Mouse (Mus musculus) R1 (cell line): ENCODE measurements around the gene Xpo4.

Experiments used
- DNase-seq: peaks from one replicate; pipeline ENCODE4 v3.0.0-alpha.2; 2018; ENCODE audit warnings: low read depth, low spot score

The Xpo4 gene

DNA sequence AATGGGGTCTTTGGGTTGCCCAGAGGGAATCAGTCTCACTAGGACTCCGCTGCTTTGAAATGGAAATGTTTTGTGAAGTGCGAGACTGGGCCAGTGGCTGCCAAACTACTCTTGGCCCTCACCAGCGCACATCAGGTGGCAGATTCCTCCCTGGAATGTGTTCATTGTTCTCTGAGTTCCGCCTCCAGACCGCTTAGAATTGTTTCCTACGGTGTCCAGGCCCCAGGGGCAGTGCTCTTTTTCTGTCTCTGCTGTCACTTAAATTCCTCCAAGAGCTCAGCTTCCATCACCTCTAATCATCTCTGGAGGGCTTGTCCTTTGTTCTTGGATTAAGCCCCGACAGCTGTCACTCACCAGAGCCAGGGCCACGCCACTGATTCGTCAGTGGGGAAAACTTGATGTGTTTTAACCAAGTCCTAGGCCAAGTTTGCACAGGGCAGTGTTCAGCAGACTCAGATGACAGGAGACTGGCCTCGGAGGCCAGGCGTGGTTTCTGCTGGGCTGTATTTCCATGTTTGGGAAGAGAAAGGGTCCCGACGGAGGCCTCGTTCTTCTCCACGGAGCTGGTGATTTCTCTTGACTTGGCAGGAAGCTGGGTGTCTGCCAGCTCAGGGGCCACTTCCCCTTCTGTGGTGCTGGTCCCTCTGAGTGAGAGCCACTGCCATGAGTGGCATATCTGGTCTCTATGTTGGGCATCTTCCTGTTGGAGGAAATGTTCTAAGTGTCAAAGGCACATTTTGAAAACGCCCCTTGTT is 127.8 kb downstream of the Xpo4 start:
- peak; percentile 96 for DNase-seq

DNA sequence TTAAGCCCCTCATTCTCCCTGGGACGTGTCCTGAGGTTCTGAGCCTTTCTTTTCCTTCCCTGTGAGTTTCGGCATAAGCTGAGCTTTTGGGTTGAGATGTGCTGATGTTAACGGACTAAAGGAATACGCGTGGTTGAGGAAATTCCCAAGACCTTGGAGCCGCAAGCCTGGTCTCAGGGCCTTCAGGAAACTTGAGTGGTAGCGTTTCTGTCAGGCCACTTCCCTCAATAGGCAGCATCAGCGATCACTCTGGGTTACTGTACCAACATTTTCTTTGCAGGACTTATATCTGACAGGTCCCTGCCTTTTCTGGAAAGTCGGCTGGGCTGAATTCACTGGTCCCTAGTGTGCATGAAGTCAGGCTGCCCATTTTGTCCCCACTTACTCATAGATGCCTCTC is 128.4 kb downstream of the Xpo4 start:
- DNase-seq, result peak; percentile 60

GRCm38 (mm10) chr14:57535646-57536045 is 129.6 kb downstream of the Xpo4 start:
- no peak for DNase-seq

GRCm38 (mm10) chr14:57534961-57535360 is 130.3 kb downstream of the Xpo4 start:
- no peak for DNase-seq

DNA sequence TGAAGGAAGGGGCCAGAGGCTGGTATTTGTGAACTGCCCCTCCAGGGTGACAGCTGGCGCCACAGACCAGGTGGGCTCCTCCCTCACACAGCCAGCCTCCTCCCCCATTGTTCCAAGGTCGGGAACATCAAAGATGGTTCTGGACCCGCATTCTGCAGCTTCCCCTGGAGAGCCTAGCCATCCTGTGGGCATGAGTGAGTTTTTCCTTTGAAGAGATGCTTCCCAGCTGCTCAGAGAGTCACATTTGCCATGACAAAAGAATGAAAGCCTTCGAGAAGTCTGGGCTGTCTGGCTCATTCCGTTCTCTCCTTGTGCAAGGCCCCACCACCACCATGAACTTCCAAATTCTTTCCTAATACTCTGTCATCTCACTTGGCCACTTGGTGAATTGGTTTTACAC is 130.9 kb downstream of the Xpo4 start:
- DNase-seq, result peak; percentile 75

DNA sequence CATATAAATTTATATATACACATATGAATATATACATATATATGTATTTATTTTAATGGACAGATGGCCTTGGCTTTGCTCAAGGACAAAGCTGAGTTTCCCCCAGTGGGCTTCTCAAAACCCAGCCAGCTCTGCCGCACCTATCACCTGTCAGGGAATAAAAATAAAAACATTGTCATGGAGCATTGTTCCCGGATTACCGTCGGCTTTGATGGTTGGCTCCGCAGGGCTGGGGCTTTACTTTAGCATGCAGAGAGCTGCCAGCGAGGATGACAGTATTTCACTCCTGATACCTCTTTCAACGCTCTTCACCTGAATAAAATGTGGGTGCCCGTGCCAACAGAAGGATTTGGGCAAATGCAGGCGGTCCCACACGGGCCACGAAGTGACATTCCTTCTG is 131.4 kb downstream of the Xpo4 start:
- no peak for DNase-seq

GRCm38 (mm10) chr14:57533214-57533613 is 132.0 kb downstream of the Xpo4 start:
- DNase-seq, result peak; percentile 71

DNA sequence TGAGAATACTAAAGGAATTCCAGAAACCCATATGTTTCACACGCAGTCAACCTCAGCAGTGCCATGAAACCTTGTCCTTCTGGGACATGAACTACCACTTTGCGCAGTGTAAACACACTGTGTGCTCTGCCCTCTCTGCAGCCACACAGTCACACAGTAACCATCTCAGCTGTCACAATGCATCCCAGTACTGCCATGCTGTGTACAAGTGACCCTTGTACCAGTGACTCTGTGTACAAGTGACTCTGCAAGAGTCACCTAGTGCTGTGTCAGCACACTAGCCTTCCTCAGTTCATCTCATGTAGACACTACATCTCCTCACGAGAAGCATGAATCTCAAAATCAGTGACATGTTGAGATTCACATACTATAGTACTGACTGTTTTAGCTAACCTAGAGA is 132.7 kb downstream of the Xpo4 start:
- no peak for DNase-seq

DNA sequence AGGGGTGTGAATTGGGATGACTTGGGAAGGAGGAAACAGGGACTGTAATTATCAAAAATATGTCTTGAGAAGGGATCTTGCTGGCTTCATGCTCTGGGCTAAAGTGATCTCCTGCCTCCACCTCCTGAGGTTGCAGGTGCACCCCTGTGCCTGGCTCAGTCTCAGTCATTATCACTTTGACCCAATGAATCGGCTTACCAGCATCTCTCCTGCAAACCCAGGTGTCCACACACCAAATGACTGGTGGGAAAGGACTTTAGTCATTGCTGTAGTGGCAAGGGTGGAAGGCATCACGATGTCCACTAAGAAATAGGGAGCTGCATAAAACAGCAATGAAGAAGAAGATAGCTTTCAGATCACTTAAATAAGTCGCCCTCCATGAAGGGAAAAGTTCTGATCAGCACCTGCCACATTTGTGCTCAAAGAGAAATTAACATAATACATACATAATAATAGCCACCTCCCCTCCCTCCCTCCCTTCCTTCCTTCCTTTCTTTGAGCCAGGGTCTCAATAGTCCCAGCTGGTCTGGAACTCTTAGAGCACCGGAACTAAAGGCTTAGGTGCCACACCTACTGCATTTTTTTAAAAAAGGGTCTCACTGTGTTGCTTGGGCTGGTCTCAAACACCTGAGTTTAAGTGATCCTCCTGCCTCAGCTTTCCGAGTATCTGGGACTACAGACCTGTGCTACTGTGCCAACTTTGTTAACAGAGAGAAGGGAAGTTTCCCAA is 135.3 kb downstream of the Xpo4 start:
- DNase-seq, result peak; percentile 96

DNA sequence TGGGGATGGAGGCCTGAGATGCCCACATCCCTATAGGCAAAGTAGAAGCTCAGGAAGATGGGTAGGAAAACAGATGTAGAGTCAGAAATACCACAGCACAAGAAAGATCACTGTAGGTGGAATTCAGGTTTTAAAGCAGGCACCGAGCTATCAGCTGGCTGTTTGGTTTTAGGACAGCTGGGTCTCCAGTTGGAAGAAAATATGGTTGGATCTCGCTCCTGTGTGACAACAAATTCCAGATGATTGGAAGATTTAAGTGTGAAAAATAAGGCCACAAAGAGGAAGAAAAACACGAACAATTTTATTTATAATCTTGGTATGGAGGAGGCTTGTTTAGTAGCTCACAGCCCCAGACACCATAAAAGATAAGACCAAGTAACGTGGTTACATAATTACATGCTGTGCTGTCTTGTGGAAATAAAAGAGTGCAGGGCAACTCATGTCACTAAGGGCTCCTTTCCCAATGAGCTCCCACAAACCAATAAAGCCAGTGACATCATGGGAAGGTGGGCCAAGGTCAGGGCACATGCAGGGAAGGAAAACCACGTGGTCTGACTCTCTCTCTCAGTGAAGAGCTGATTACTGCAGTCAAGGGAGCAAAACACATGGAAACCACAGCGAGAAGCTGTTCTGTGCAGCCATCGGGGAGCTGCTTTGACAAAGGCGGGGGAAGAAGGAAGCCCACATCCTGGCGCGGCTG is 136.0 kb downstream of the Xpo4 start:
- DNase-seq, result peak; percentile 95

GRCm38 (mm10) chr14:57527598-57527997 is 137.6 kb downstream of the Xpo4 start:
- DNase-seq, result no peak
